Mouse (Mus musculus) mouse embryonic stem cell (cell line): ENCODE results near the gene Nrg3.

ENCODE experiments used
- in situ Hi-C, 2 experiments: fragments of 300-500 bp; cut with MboI; formaldehyde crosslinking; loops; 1 replicate in 1 of 2; 3 replicates in 1 of 2; pipeline ENCODE4 v1.14.3; 2019 to 2020; ENCODE audit warnings: low sequenced_read_pairs in 2 of 2, low pct_unique_long_range_greater_than_20kb in 1 of 2, mixed read lengths in 1 of 2; ENCODE audit not compliant: unreplicated experiment in 1 of 2

Gene Nrg3

DNA sequence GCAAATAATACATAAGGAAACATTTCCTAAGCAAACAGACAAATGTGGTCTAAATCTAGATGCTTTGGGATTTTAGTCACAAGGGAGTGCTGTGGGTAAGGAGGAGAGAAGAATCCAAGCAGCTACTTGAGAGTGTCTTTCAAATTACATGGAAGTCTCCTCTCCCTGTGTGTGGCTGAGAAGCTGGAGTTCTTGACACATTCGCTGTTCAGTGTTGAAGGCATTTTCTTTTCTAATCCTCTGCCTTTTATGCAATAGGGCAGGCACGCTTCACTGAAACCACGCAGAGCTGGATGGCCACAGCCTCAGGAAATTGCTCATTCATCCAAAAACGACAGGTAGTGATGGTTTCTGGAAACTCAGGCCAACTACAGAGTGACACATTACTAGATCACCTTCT is 769.0 kb downstream of the Nrg3 start:
- in situ Hi-C loops, result no loop called here

- in situ Hi-C loops, result no loop called here
Measured at GRCm38 (mm10) chr14:38702596-38703393, 770.1 kb downstream of the Nrg3 start.

GRCm38 (mm10) chr14:38701413-38701812 is 771.5 kb downstream of the Nrg3 start:
- in situ Hi-C loops, result no loop called here

DNA sequence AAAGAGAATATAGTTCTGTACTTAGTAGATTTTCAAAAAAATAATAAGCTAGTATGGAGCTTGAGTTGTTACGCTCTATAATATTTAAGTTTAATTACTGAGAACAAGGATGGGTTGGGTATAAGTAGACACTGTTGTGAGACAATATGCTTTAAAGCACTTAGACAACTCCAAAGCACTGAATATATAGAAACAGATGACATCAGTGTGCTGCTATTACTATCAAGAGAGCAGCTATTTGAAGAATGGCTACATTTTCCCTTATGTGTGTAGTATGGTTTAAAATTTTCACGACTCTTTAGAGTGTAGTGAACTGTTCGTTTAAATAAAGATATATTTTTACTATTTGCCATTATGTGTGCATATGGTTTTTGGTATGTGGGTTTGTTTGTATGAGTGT is 771.9 kb downstream of the Nrg3 start:
- in situ Hi-C loops, result no loop called here

DNA sequence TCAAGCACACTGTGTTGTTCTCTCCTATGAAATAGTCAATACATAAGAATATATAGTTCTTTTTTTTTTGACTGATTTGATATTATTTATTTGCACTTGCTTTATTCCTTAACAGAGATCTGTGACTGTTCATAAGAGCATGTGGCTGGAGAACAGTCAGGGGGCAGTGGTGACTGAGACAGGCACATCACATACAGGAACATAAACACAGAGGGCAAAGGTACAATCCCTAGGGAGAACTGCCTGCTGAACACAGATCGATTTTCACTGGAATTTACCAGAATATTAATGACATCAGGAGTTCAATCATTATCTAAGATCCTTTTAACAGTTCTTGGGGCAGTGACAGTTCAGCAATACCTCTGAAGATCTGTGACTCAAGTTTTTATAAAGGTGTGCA is 812.9 kb downstream of the Nrg3 start:
- in situ Hi-C loops, result no loop called here

DNA sequence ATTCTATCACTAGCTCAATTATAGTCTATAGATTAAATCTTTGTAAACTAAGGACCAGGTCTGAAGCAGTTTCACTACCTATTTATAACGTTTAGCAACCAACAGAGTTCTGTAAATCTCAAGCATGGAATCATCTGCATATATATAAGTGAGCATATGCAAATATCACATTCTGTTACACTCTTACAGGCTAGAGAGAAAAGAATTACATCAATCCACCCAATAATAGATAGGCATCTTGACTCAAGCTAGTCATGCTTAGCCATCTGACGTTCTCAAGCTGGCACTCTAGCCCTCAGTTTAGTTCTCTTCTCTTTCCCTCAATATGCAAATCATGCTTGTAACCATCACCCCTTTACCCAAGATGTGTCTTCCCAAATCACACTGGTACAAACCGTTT is 835.8 kb downstream of the Nrg3 start:
- in situ Hi-C loops, result no loop called here

DNA sequence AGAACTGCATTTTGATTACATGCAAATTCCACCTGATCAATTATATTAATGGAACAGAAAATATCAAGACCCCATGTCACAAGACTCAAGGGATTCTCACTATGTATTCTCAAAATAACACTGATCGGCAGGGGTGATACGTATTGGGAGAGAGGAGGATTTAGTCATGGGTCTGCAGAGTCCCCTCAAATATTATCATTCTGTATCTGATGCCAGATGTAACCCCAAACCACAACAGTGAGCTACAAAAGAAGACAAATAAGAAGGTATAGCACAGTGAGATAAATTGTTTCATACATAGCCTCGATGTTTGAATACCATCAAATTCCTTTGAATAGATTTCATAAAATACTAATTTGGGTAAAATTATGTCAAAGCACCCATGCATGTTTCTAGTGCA is 842.8 kb downstream of the Nrg3 start:
- in situ Hi-C loops, result no loop called here

- in situ Hi-C loops, result no loop called here
Measured at GRCm38 (mm10) chr14:38629671-38630070, 843.2 kb downstream of the Nrg3 start.

- in situ Hi-C loops, result no loop called here
Measured at GRCm38 (mm10) chr14:38628862-38629619, 843.8 kb downstream of the Nrg3 start.

- in situ Hi-C loops, result no loop called here
Measured at GRCm38 (mm10) chr14:38616969-38617368, 855.9 kb downstream of the Nrg3 start.

GRCm38 (mm10) chr14:38597735-38598134 is 875.2 kb downstream of the Nrg3 start:
- in situ Hi-C loops, result no loop called here

GRCm38 (mm10) chr14:38594297-38594696 is 878.6 kb downstream of the Nrg3 start:
- in situ Hi-C loops, result no loop called here

DNA sequence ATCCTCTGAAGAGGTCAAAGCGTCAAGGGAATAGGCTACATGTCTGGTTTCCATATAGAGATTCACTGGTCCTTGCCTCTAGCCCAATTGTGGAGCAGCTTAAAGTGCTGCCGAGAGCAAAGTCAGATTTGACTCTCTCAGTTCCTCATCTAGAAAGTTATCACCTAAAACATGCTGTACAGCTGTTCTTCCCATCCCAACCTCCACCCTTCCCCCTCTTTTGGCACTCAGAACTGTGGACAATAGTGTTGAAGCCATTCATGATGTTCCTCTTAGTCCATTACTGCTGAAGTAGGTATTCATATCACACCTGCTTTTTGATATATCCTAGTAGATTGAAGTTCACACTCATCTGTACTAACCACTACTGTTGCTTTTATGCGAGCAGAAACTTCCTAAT is 896.1 kb downstream of the Nrg3 start:
- in situ Hi-C loops, result no loop called here

- in situ Hi-C loops, result no loop called here
Measured at GRCm38 (mm10) chr14:38568184-38568583, 904.7 kb downstream of the Nrg3 start.

DNA sequence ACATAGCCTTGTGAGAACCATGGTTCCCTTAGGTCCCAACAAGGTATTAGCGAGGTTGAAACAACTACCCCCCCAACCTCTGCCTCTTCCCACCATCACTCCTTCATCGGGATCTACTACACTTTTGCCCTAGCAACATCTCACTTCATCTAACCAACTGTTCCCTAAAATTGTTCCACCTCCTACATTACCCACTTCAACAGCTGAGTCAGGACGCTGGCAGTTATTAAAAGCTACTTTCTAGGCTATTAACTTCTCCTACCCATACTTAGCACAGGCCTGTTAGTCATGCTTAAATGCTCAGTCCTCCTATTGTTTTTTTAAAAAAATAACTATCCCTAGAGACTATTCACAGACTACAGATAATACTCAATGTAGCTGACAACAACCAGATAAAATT is 906.7 kb downstream of the Nrg3 start:
- in situ Hi-C loops, result no loop called here

DNA sequence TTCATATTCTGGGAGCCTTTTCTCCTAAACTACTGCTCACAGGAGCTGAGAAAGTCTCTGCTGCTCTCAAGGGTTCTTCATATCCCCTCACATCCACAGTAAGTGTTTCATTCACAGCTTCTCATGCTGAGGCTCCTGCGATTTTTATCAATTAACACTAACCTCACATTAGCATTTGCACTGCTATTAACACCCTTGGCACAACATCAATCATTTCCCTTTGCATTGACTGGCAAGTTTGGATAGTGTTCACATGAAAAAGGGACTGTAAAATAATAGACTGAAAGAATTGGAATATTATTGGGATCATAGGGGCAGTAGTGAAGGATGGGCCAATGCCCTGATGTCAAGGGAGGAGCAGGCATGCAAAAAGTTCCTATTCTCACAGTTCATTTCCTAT is 918.3 kb downstream of the Nrg3 start:
- in situ Hi-C loops, result no loop called here

DNA sequence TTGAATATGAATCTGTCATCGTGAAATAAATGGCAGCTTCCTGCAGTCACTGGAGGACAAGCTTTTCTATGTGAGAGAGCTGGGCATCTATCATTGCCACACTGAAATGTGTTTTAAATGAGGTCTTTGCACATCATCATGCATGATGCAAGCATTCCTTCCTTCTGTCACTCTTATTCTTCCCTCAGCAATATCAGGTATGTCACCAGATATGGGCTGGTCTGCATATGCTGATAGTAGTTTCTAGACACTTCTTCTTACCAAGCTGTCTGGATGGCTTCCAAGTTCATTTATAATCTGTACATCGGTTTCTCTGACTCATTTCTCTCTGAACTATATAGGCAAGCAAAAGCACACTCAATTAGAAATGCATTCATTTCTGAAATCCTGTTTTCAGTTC is 925.6 kb downstream of the Nrg3 start:
- in situ Hi-C loops, result no loop called here

DNA sequence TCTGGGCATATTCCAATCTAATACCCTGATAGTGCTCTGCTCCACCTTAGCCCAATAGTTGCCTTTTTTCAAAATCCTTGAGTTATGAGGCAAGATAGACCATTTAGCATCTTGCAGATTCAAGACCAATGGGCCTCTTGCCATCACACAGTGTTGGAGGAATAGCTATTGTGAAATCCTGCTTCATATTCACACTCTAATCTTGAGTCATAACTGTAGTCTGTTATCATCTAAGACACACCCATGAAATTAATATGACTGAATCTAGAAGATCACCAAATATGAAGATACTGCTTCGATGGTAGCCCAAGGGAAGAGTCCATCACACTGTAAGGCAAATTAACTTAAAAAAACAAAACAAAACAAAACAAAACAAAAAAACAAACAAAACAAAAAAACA is 937.7 kb downstream of the Nrg3 start:
- in situ Hi-C loops, result no loop called here

- in situ Hi-C loops, result no loop called here
Measured at GRCm38 (mm10) chr14:38533495-38533894, 939.4 kb downstream of the Nrg3 start.

- in situ Hi-C loops, result no loop called here
Measured at GRCm38 (mm10) chr14:38516232-38516631, 956.7 kb downstream of the Nrg3 start.
